Mouse (Mus musculus): ENCODE data around the gene Rpn1. TPM values are rescaled to one million over a fixed set of nuclear protein-coding genes. Genes with fewer than 3 reads are reported as not detected.

The Rpn1 gene
- 63.1 and 77.8 TPM in 2 replicates for polyA plus RNA-seq (2012; rRNA removed)

DNA sequence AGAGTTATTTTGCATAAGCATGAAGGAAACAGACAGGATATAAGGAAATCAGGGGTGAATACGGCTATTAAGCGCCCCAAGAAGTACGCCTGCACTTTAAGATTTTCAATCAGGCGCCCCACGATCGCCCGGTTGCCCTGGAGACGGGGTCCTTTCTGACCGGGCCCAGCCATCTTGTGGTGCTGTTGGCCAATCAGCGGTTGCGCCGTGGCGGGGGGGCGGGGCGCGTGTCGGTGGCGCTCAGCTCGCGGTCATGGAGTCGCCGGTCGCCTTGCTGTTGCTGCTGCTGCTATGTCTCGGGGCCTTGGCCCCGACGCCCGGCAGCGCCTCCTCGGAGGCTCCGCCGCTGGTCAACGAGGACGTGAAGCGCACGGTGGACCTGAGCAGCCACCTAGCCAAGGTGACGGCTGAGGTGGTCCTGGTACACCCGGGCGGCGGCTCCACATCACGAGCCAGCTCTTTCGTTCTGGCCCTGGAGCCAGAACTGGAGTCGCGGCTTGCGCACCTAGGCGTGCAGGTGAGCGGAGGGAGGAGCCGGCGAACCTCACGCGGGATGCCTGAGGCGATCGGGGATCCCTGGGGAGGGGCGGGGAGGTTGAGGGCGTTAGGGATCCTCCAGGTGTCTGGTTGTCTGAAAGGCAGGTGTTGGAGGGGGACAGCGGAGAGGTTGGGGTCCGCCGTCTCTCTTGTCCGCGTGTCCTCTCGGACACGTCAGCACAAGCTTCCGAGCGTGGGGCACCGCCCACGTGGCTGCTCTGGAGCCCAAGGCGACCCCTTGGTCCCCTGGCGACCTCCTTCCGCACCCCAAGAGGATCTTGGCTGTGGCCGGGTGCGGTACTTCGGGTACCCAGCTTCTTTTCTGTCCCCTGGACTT, at the start of gene Rpn1:
TSS of gene Rpn1 (plus strand) at position 205 of the 874 bp plus-strand sequence.

DNA sequence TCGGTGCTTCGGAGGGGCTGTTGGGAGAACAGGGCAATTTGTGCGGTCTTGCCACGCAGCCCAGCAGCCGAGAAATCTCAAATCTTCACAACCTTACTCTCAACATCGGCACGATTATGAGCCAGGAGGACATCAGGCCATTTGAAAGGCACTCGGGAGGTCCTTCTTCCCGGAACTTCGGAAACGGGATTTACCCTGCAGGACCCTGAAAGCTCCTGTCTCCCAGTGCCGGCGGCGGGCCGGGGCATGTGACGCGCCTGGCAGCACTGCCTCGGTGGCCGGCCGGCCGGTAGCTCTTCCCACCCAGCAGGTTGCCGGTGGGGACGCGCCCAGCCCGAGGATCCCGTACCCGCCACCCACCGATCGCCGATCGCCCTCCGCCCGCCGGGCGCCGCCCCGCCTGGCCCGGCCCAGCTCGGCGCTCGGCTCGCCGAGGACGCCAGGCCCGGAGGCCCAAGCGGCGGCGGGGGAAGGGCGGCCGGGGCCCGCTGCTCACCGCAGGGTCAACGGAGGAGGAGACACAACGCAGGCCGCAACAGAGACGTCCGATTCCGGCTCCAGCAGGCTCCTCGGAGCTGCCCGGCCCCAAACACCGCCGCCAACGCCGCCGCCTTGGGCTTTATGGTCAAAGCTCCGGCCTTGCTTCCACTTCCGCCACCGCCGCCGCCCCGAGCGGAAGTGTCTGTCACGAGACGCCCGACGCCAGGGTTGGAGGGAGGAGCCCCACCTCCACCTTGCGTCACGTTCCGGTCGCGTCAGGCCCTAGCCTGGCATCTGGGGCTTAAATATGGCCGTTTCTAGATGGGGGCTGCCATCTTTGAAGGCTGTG, 39.5 kb upstream of the Rpn1 start, which contains the start of gene Rab7:
TSS of gene Rab7 (minus strand) at position 694 of the 829 bp plus-strand sequence.

Other genes with a start within 250 kb of the Rpn1 start
- gene Gm45140, start 248.7 kb upstream of the Rpn1 start, polyA plus RNA-seq (2012; rRNA removed), result 0.12 and 0.22 TPM in 2 replicates
- 1.4 and 1.8 TPM in 2 replicates for gene Isy1, start 245.7 kb upstream of the Rpn1 start, polyA plus RNA-seq (2012; rRNA removed)
- 32.1 and 33.0 TPM in 2 replicates for gene Cnbp, start 233.4 kb upstream of the Rpn1 start, polyA plus RNA-seq (2012; rRNA removed)
- 17.6 and 22.7 TPM in 2 replicates for gene Copg1, start 196.7 kb upstream of the Rpn1 start, polyA plus RNA-seq (2012; rRNA removed)
- 11.0 and 12.3 TPM in 2 replicates for gene Hmces, start 170.5 kb upstream of the Rpn1 start, polyA plus RNA-seq (2012; rRNA removed)
- gene H1fx, start 102.8 kb upstream of the Rpn1 start, polyA plus RNA-seq (2012; rRNA removed), result 8.3 and 10.2 TPM in 2 replicates
- gene Rab7, start 39.2 kb upstream of the Rpn1 start, polyA plus RNA-seq (2012; rRNA removed), result 48.4 and 57.2 TPM in 2 replicates
- gene Gata2, start 109.4 kb downstream of the Rpn1 start, polyA plus RNA-seq (2012; rRNA removed), result 9.9 and 12.1 TPM in 2 replicates
- not detected in 2 replicates for gene Dnajb8, start 137.8 kb downstream of the Rpn1 start, polyA plus RNA-seq (2012; rRNA removed)